Mouse (Mus musculus) subcutaneous adipose tissue, adult 2 months (tissue): ENCODE results near the gene Trem2. TPM values are rescaled to one million over a fixed set of nuclear protein-coding genes. Genes with fewer than 3 reads are reported as not detected.

Source experiments
- polyA plus RNA-seq: library from polyadenylated mRNA; depleted of rRNA; stranded (reverse); fragments of >200 nt; gene quantifications from 2 replicates; pipeline ENCODE4 v1.2.3, GENCODE M21; 2012; ENCODE audit warnings: low replicate concordance; rRNA removed

The Trem2 gene
- polyA plus RNA-seq = 35.0 and 94.7 TPM in 2 replicates

GRCm38 (mm10) chr17:48346231-48346630, at the start of gene Trem2:
TSS of gene Trem2 (plus strand) at chr17:48346401.

DNA sequence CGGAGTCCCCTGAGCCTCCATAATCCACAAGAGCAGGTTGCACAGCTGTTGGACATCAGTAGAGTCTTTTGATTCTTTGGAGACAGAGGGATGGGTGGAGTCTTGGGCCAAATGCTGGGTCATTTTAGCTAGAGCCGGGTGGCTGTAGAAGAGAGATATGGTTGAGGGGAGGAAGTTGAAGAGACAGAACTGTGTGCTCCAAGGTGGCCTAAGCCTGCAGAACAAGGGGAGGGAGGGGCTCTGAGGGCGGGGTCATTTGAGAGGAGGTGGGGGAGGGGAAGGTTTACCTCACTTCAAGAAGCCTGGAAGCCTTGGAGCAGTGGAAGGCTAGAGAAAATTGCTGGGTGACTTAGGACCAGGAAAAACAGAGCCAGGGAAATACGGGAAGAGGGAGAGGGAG, 47.0 kb upstream of the Trem2 start, which contains the start of gene Treml2:
TSS of gene Treml2 (plus strand) at position 296 of the 400 bp plus-strand sequence.

GRCm38 (mm10) chr17:48315905-48316579, 30.2 kb upstream of the Trem2 start, which contains the start of gene B430306N03Rik:
TSS of gene B430306N03Rik (plus strand) at chr17:48316141.

DNA sequence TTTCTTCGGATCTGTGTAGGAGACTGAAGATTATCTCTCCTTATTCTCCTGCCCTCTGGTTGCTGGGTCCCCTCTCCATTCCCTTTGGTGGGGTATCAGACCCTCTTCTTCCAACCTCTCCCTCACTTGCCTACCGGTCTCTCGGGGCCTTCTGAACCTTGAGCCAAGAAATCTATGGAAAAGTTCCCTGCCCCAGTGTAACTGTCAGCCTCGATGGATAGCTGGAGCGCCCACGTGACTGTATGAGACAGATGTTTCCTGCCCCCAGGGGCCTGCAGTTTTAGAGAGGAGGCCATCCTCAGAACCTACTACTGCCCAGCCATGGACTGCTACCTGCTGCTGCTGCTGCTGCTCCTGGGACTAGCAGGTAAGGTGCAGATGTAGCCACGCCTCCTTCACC, 13.4 kb downstream of the Trem2 start, which contains the start of gene Treml1:
TSS of gene Treml1 (plus strand) at position 301 of the 400 bp plus-strand sequence.

Other genes starting within 250 kb of the Trem2 start
- gene 9830107B12Rik, start 200.1 kb upstream of the Trem2 start, polyA plus RNA-seq = 0.11 and 0.50 TPM in 2 replicates
- gene A530064D06Rik, start 179.1 kb upstream of the Trem2 start, polyA plus RNA-seq = 0.75 and 1.6 TPM in 2 replicates
- 0.09 TPM in 2 replicates for gene Trem1, start 113.6 kb upstream of the Trem2 start, polyA plus RNA-seq
- gene Trem3, start 98.6 kb upstream of the Trem2 start, polyA plus RNA-seq = 0.16 and 0.21 TPM in 2 replicates
- 0.95 and 1.7 TPM in 2 replicates for gene Treml4, start 82.1 kb upstream of the Trem2 start, polyA plus RNA-seq
- gene Treml2, start 46.9 kb upstream of the Trem2 start, polyA plus RNA-seq = 0.53 and 2.3 TPM in 2 replicates
- 0.70 and 2.8 TPM in 2 replicates for gene B430306N03Rik, start 30.3 kb upstream of the Trem2 start, polyA plus RNA-seq
- 0.19 and 3.2 TPM in 2 replicates for gene Treml1, start 13.5 kb downstream of the Trem2 start, polyA plus RNA-seq
- gene Nfya, start 63.5 kb downstream of the Trem2 start, polyA plus RNA-seq = 56.0 and 113 TPM in 2 replicates
- 8.4 and 9.1 TPM in 2 replicates for gene Oard1, start 63.6 kb downstream of the Trem2 start, polyA plus RNA-seq
- gene Apobec2, start 86.5 kb downstream of the Trem2 start, polyA plus RNA-seq = not detected in 2 replicates
- 0.41 TPM in 1 of 2 replicates, not detected in the other for gene Tspo2, start 105.1 kb downstream of the Trem2 start, polyA plus RNA-seq
- gene Unc5cl, start 108.5 kb downstream of the Trem2 start, polyA plus RNA-seq = 0.11 and 2.5 TPM in 2 replicates